Mouse (Mus musculus) embryonic facial prominence, embryonic 11.5 days (tissue): Measurements from ENCODE around the gene Rnd2. TPM values are rescaled to one million over a fixed set of nuclear protein-coding genes. Genes with fewer than 3 reads are reported as not detected.
"Not testable (repeated sequence)": the region's sequence is repeated elsewhere in the genome, so short reads cannot be mapped to it uniquely, and the experiment has no call there.

ENCODE experiments used
- ATAC-seq: fragments of 200-750 bp; cut with Nextera tagmentation; replicated peaks from 2 replicates; pipeline ENCODE4 v1.8.0; 2017; ENCODE audit warnings: low read depth; ENCODE audit not compliant: insufficient number of reproducible peaks, low FRiP score, low TSS enrichment
- DNase-seq: peaks from one replicate; pipeline ENCODE4 v3.0.0-alpha.2; 2015; ENCODE audit warnings: low spot score
- H3K27ac ChIP-seq: fragments of 300-500 bp; sonication (generic); replicated peaks from 2 replicates; pipeline ENCODE4 v1.5.1; 2014; ENCODE audit warnings: mild to moderate bottlenecking, low read depth, low read length, control low read depth
- H3K27me3 ChIP-seq: fragments of 300-500 bp; sonication (generic); 2 replicates; pipeline ENCODE4 v1.6.1; 2014; ENCODE audit warnings: mild to moderate bottlenecking, low read length, moderate library complexity, mixed read lengths; ENCODE audit not compliant: control insufficient read depth, insufficient read depth
- H3K36me3 ChIP-seq: fragments of 300-500 bp; sonication (generic); replicated peaks from 2 replicates; pipeline ENCODE4 v1.6.1; 2014; ENCODE audit warnings: low read depth, mild to moderate bottlenecking, low read length, moderate library complexity, mixed read lengths; ENCODE audit not compliant: control insufficient read depth, insufficient read depth
- H3K4me1 ChIP-seq: fragments of 300-500 bp; sonication (generic); 2 replicates; pipeline ENCODE4 v1.6.1; 2014; ENCODE audit warnings: low read length, mixed read lengths; ENCODE audit not compliant: control insufficient read depth, insufficient read depth
- H3K4me2 ChIP-seq: fragments of 300-500 bp; sonication (generic); 2 replicates; pipeline ENCODE4 v1.6.1; 2014; ENCODE audit warnings: low read depth, mild to moderate bottlenecking, control low read depth, low read length, moderate library complexity
- H3K4me3 ChIP-seq: fragments of 300-500 bp; sonication (generic); 2 replicates; pipeline ENCODE4 v1.5.1; 2014; ENCODE audit warnings: low read depth, low read length, control low read depth
- H3K9ac ChIP-seq: fragments of 300-500 bp; sonication (generic); replicated peaks from 2 replicates; pipeline ENCODE4 v1.6.1; 2014; ENCODE audit warnings: mild to moderate bottlenecking, control low read depth, low read length
- H3K9me3 ChIP-seq: fragments of 300-500 bp; sonication (generic); replicated peaks from 2 replicates; pipeline ENCODE4 v1.6.1; 2016; ENCODE audit warnings: mild to moderate bottlenecking, low read length, inconsistent platforms, mixed read lengths; ENCODE audit not compliant: control insufficient read depth
- WGBS: fragments of 180-500 bp; shearing (Covaris S2); extraction: QIAGEN DNeasy Blood & Tissue Kit; methylation state at CpG from one replicate; pipeline ENCODE4 v1.1.7; 2014; 5-methylcytosine and 5-hydroxymethylcytosine counted together
- polyA plus RNA-seq: library from polyadenylated mRNA; unstranded; fragments of >200 nt; fragmentation: Nextera tagmentation; extraction: Ambion mirVana; gene quantifications from 2 replicates; pipeline ENCODE4 v1.2.1, GENCODE M21; 2014

Rnd2 gene
- polyA plus RNA-seq, 1 experiment from 2014 or later, result 9.4 TPM

- not testable (repeated sequence) for H3K4me1 ChIP-seq, H3K4me3 ChIP-seq, DNase-seq, ATAC-seq, H3K9me3 ChIP-seq, H3K27ac ChIP-seq, H3K36me3 ChIP-seq, H3K27me3 ChIP-seq, H3K9ac ChIP-seq
- 61% methylated on average over 5 of the region's 5 CpGs for WGBS
- peak overlapping the region; percentile 98; the same call in 1 of the 2 replicates for H3K4me2 ChIP-seq
Measured at GRCm38 (mm10) chr11:101466552-101466950, 1.8 kb downstream of the Rnd2 start.

DNA sequence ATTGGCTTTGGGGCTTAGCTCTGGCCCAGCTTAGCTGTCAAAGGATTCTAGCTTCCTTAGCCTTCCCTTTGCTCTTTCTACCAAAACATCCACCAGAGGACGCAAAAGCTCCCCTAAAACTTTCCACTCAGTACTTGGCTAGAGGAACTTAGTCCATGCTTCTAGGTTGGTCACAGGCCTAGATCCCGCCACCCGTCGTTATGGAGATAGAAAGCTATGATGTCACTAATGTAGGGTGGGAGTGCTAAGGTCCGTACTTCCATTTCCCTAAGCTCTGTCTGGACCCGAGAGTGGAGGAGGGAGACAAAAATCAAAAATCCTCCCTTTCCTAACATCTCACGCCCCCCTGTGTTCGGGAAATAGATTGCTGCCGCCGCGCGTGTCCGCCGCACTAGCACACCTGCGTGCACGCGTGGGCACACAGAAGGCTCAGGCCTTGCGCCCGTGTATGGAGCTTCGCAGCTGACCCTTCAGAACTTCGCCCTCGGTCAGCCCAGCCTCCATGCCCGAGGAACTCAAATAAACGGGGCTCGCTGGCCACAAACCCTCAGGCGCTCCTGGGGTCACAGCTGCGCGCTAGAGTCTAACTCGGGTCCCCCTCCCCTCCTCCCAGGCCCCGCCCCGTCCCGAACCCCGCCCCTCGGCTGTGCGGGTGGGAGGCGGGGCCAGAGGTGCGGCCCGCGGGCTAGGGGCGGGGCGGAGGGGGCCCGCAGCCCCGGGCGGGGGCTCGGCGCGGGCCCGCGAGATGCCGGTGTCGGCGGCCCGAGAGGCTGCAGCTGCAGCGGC is 2.9 kb downstream of the Rnd2 start:
- peak overlapping the region; percentile 72 for H3K9ac ChIP-seq
- H3K4me1 ChIP-seq, result peaks cover 5% of the 10 kb centered on the region; the same call in 1 of the 2 replicates
- H3K9me3 ChIP-seq, result no peaks in the 10 kb centered on the region
- H3K27ac ChIP-seq, result no peak overlapping the region; the same call in 1 of the 2 replicates
- H3K36me3 ChIP-seq, result no peaks in the 10 kb centered on the region
- peak; percentile 87 for DNase-seq
- peak; percentile 46 for ATAC-seq
- peak overlapping the region; percentile 70 for H3K4me3 ChIP-seq
- H3K4me2 ChIP-seq, result peak overlapping the region; percentile 76
- WGBS, result under 1% methylated on average over 37 of the region's 54 CpGs
- no peaks in the 10 kb centered on the region for H3K27me3 ChIP-seq

GRCm38 (mm10) chr11:101468263-101468688 is 3.5 kb downstream of the Rnd2 start:
- peak overlapping the region; percentile 8; the same call in 1 of the 2 replicates for H3K27ac ChIP-seq
- H3K9me3 ChIP-seq, result no peaks in the 10 kb centered on the region
- no peaks in the 10 kb centered on the region for H3K36me3 ChIP-seq
- DNase-seq (peak; percentile 39), ATAC-seq (peak; percentile 20)
- H3K9ac ChIP-seq, result peak overlapping the region; percentile 72
- WGBS, result under 1% methylated on average over 29 of the region's 31 CpGs
- H3K4me2 ChIP-seq, result peak overlapping the region; percentile 76
- peaks cover 5% of the 10 kb centered on the region; the same call in 1 of the 2 replicates for H3K4me1 ChIP-seq
- no peaks in the 10 kb centered on the region for H3K27me3 ChIP-seq
- peak overlapping the region; percentile 70 for H3K4me3 ChIP-seq

- H3K36me3 ChIP-seq, result no peaks in the 10 kb centered on the region
- H3K27me3 ChIP-seq, result no peaks in the 10 kb centered on the region
- H3K9ac ChIP-seq, result peak overlapping the region; percentile 72
- H3K4me1 ChIP-seq, result peaks cover 5% of the 10 kb centered on the region; the same call in 1 of the 2 replicates
- H3K4me3 ChIP-seq, result peak overlapping the region; percentile 70
- WGBS, result 4% methylated on average over 13 of the region's 13 CpGs
- ATAC-seq, result no peak; the same call in 1 of the 2 replicates
- H3K9me3 ChIP-seq, result no peaks in the 10 kb centered on the region
- H3K27ac ChIP-seq, result 0 out of 2 replicates have a peak overlapping the region, but pooled peaks have one; percentile 8
- no peak for DNase-seq
- peak overlapping the region; percentile 76 for H3K4me2 ChIP-seq
Measured at GRCm38 (mm10) chr11:101468731-101469130, 3.9 kb downstream of the Rnd2 start.

GRCm38 (mm10) chr11:101469155-101469554 is 4.4 kb downstream of the Rnd2 start:
- Histone ChIP-seq H3K36me3 (no peaks in the 10 kb centered on the region), H3K4me3 (peak overlapping the region; percentile 70), H3K9ac (peak overlapping the region; percentile 72; the same call in 1 of the 2 replicates), H3K27ac (no peak overlapping the region), H3K27me3 (no peaks in the 10 kb centered on the region), H3K4me1 (peaks cover 5% of the 10 kb centered on the region; the same call in 1 of the 2 replicates), H3K9me3 (no peaks in the 10 kb centered on the region), H3K4me2 (peak overlapping the region; percentile 76)
- no peak for DNase-seq
- WGBS, result 73% methylated on average over 4 of the region's 4 CpGs
- ATAC-seq, result no peak

GRCm38 (mm10) chr11:101470206-101470605 is 5.4 kb downstream of the Rnd2 start:
- Histone ChIP-seq H3K4me2 (no peak overlapping the region), H3K36me3 (no peaks in the 10 kb centered on the region), H3K4me1 (no peaks in the 10 kb centered on the region; the same call in 1 of the 2 replicates), H3K9me3 (no peaks in the 10 kb centered on the region), H3K9ac (no peak overlapping the region), H3K4me3 (no peak overlapping the region), H3K27ac (no peak overlapping the region), H3K27me3 (no peaks in the 10 kb centered on the region)
- no peak for DNase-seq
- 25% methylated on average over 7 of the region's 7 CpGs for WGBS
- ATAC-seq, result no peak

GRCm38 (mm10) chr11:101471926-101472325 is 7.1 kb downstream of the Rnd2 start:
- ATAC-seq (no peak), DNase-seq (no peak)
- H3K4me1 ChIP-seq, result no peaks in the 10 kb centered on the region
- H3K27ac ChIP-seq, result no peak overlapping the region
- no peak overlapping the region for H3K4me3 ChIP-seq
- no peak overlapping the region for H3K9ac ChIP-seq
- no peaks in the 10 kb centered on the region for H3K36me3 ChIP-seq
- 61% methylated on average over 3 of the region's 3 CpGs for WGBS
- H3K4me2 ChIP-seq, result no peak overlapping the region
- H3K9me3 ChIP-seq, result no peaks in the 10 kb centered on the region
- H3K27me3 ChIP-seq, result no peaks in the 10 kb centered on the region

- H3K4me1 ChIP-seq, result no peaks in the 10 kb centered on the region
- H3K9ac ChIP-seq, result no peak overlapping the region
Measured at GRCm38 (mm10) chr11:101472336-101472735, 7.5 kb downstream of the Rnd2 start.

More at GRCm38 (mm10) chr11:101472336-101472735, 7.5 kb downstream of the Rnd2 start:
- no peak overlapping the region for H3K4me3 ChIP-seq
- WGBS, result 43% methylated on average over 7 of the region's 7 CpGs
- DNase-seq (no peak), ATAC-seq (no peak)
- no peak overlapping the region for H3K4me2 ChIP-seq
- no peaks in the 10 kb centered on the region for H3K36me3 ChIP-seq
- no peaks in the 10 kb centered on the region for H3K27me3 ChIP-seq
- no peaks in the 10 kb centered on the region for H3K9me3 ChIP-seq
- no peak overlapping the region for H3K27ac ChIP-seq
